Mouse (Mus musculus): Measurements from ENCODE around the gene Pgf. TPM values are rescaled to one million over a fixed set of nuclear protein-coding genes. Genes with fewer than 3 reads are reported as not detected.
"Not testable (repeated sequence)": the region's sequence is repeated elsewhere in the genome, so short reads cannot be mapped to it uniquely, and the experiment has no call there.

The Pgf gene
- polyA plus RNA-seq, 1 experiment = 0.84 TPM

- WGBS = 43% methylated on average over 20 of the region's 20 CpGs
- no peak for TF ChIP-seq CTCF (IDR thresholded peaks at IDR 0.05; ENCODE audit: extremely low read depth, insufficient read depth, insufficient read length, insufficient replicate concordance)
- no peak for TF ChIP-seq POLR2A (IDR thresholded peaks at IDR 0.05; ENCODE audit: low read depth, low read length)
- Histone ChIP-seq H3K36me3 (ENCODE audit: control insufficient read depth, insufficient read depth, low read length) (no peaks in the 10 kb centered on the region), H3K4me3 (ENCODE audit: extremely low read depth, insufficient read depth, insufficient read length) (peak overlapping the region; percentile 46; the same call in 1 of the 2 replicates), H3K27me3 (ENCODE audit: control insufficient read depth, insufficient read depth, low read length) (0 out of 2 replicates have a peak, but pooled peaks cover 1% of the 10 kb centered on the region), H3K27ac (ENCODE audit: insufficient read depth, low read length) (no peak overlapping the region), H3K4me1 (ENCODE audit: control insufficient read depth, insufficient read depth, insufficient read length) (peaks cover 4% of the 10 kb centered on the region)
- no peak for DNase-seq (ENCODE audit: low read depth in 1 of 2, low spot score in 2 of 2)
Observed at GRCm38 (mm10) chr12:85150321-85151001, 27.1 kb downstream of the Pgf start.

GRCm38 (mm10) chr12:85146881-85147280 is 30.7 kb downstream of the Pgf start:
- no peak for TF ChIP-seq POLR2A (IDR thresholded peaks at IDR 0.05; ENCODE audit: low read depth, low read length)
- TF ChIP-seq CTCF (IDR thresholded peaks at IDR 0.05; ENCODE audit: extremely low read depth, insufficient read depth, insufficient read length, insufficient replicate concordance) = no peak
- Histone ChIP-seq H3K4me1 (ENCODE audit: control insufficient read depth, insufficient read depth, insufficient read length) (peaks cover 4% of the 10 kb centered on the region), H3K27ac (ENCODE audit: insufficient read depth, low read length) (no peak overlapping the region), H3K36me3 (ENCODE audit: control insufficient read depth, insufficient read depth, low read length) (no peaks in the 10 kb centered on the region), H3K4me3 (ENCODE audit: extremely low read depth, insufficient read depth, insufficient read length) (no peak overlapping the region), H3K27me3 (ENCODE audit: control insufficient read depth, insufficient read depth, low read length) (0 out of 2 replicates have a peak, but pooled peaks cover 1% of the 10 kb centered on the region)
- 88% methylated on average over 9 of the region's 9 CpGs for WGBS
- DNase-seq (ENCODE audit: low read depth in 1 of 2, low spot score in 2 of 2) = no peak

- peaks cover 4% of the 10 kb centered on the region for H3K4me1 ChIP-seq (ENCODE audit: control insufficient read depth, insufficient read depth, insufficient read length)
- H3K27me3 ChIP-seq (ENCODE audit: control insufficient read depth, insufficient read depth, low read length) = 0 out of 2 replicates have a peak, but pooled peaks cover 1% of the 10 kb centered on the region
- no peak for DNase-seq (ENCODE audit: low read depth in 1 of 2, low spot score in 2 of 2)
- H3K4me3 ChIP-seq (ENCODE audit: extremely low read depth, insufficient read depth, insufficient read length) = no peak overlapping the region
- WGBS = 33% methylated on average over 10 of the region's 11 CpGs
- H3K36me3 ChIP-seq (ENCODE audit: control insufficient read depth, insufficient read depth, low read length) = no peaks in the 10 kb centered on the region
- TF ChIP-seq POLR2A (IDR thresholded peaks at IDR 0.05; ENCODE audit: low read depth, low read length) (no peak), CTCF (IDR thresholded peaks at IDR 0.05; ENCODE audit: extremely low read depth, insufficient read depth, insufficient read length, insufficient replicate concordance) (no peak)
- no peak overlapping the region for H3K27ac ChIP-seq (ENCODE audit: insufficient read depth, low read length)
Observed at GRCm38 (mm10) chr12:85146355-85146754, 31.2 kb downstream of the Pgf start.

GRCm38 (mm10) chr12:85145630-85146029 is 32.0 kb downstream of the Pgf start:
- no peak overlapping the region for H3K27ac ChIP-seq (ENCODE audit: insufficient read depth, low read length)
- H3K36me3 ChIP-seq (ENCODE audit: control insufficient read depth, insufficient read depth, low read length) = no peaks in the 10 kb centered on the region
- H3K27me3 ChIP-seq (ENCODE audit: control insufficient read depth, insufficient read depth, low read length) = 0 out of 2 replicates have a peak, but pooled peaks cover 1% of the 10 kb centered on the region
- no peak overlapping the region for H3K4me3 ChIP-seq (ENCODE audit: extremely low read depth, insufficient read depth, insufficient read length)
- 82% methylated on average over 9 of the region's 9 CpGs for WGBS
- peaks cover 2% of the 10 kb centered on the region; the same call in 1 of the 2 replicates for H3K4me1 ChIP-seq (ENCODE audit: control insufficient read depth, insufficient read depth, insufficient read length)
- DNase-seq (ENCODE audit: low read depth in 1 of 2, low spot score in 2 of 2) = no peak
- no peak for TF ChIP-seq CTCF (IDR thresholded peaks at IDR 0.05; ENCODE audit: extremely low read depth, insufficient read depth, insufficient read length, insufficient replicate concordance)
- TF ChIP-seq POLR2A (IDR thresholded peaks at IDR 0.05; ENCODE audit: low read depth, low read length) = no peak

GRCm38 (mm10) chr12:85144821-85145220 is 32.8 kb downstream of the Pgf start:
- WGBS = 95% methylated on average over 4 of the region's 4 CpGs
- H3K27me3 ChIP-seq (ENCODE audit: control insufficient read depth, insufficient read depth, low read length) = 0 out of 2 replicates have a peak, but pooled peaks cover 1% of the 10 kb centered on the region
- H3K36me3 ChIP-seq (ENCODE audit: control insufficient read depth, insufficient read depth, low read length) = no peaks in the 10 kb centered on the region
- no peaks in the 10 kb centered on the region for H3K4me1 ChIP-seq (ENCODE audit: control insufficient read depth, insufficient read depth, insufficient read length)
- DNase-seq (ENCODE audit: low read depth in 1 of 2, low spot score in 2 of 2) = no peak
- H3K27ac ChIP-seq (ENCODE audit: insufficient read depth, low read length) = no peak overlapping the region
- TF ChIP-seq CTCF (IDR thresholded peaks at IDR 0.05; ENCODE audit: extremely low read depth, insufficient read depth, insufficient read length, insufficient replicate concordance) (no peak), POLR2A (IDR thresholded peaks at IDR 0.05; ENCODE audit: low read depth, low read length) (no peak)
- H3K4me3 ChIP-seq (ENCODE audit: extremely low read depth, insufficient read depth, insufficient read length) = no peak overlapping the region

- H3K4me1 ChIP-seq (ENCODE audit: control insufficient read depth, insufficient read depth, insufficient read length); H3K27me3 ChIP-seq (ENCODE audit: control insufficient read depth, insufficient read depth, low read length); H3K4me3 ChIP-seq (ENCODE audit: extremely low read depth, insufficient read depth, insufficient read length); H3K27ac ChIP-seq (ENCODE audit: insufficient read depth, low read length); H3K36me3 ChIP-seq (ENCODE audit: control insufficient read depth, insufficient read depth, low read length); DNase-seq (ENCODE audit: low read depth in 1 of 2, low spot score in 2 of 2): not testable (repeated sequence)
- 62% methylated on average over 2 of the region's 2 CpGs for WGBS
Observed at GRCm38 (mm10) chr12:85144276-85144675, 33.3 kb downstream of the Pgf start.

GRCm38 (mm10) chr12:85142803-85143202 is 34.8 kb downstream of the Pgf start:
- WGBS = 25% methylated on average over 4 of the region's 4 CpGs
- TF ChIP-seq POLR2A (IDR thresholded peaks at IDR 0.05; ENCODE audit: low read depth, low read length) (no peak), CTCF (IDR thresholded peaks at IDR 0.05; ENCODE audit: extremely low read depth, insufficient read depth, insufficient read length, insufficient replicate concordance) (peak; percentile 68; the same call in 1 of the 2 replicates)
- Histone ChIP-seq H3K27ac (ENCODE audit: insufficient read depth, low read length) (no peak overlapping the region), H3K36me3 (ENCODE audit: control insufficient read depth, insufficient read depth, low read length) (no peaks in the 10 kb centered on the region), H3K27me3 (ENCODE audit: control insufficient read depth, insufficient read depth, low read length) (0 out of 2 replicates have a peak, but pooled peaks cover 1% of the 10 kb centered on the region), H3K4me1 (ENCODE audit: control insufficient read depth, insufficient read depth, insufficient read length) (no peaks in the 10 kb centered on the region), H3K4me3 (ENCODE audit: extremely low read depth, insufficient read depth, insufficient read length) (no peak overlapping the region)
- DNase-seq (ENCODE audit: low read depth in 1 of 2, low spot score in 2 of 2) = peak; percentile 40 to 75
